Mouse (Mus musculus): ENCODE results near the gene Olfr1009. TPM values are rescaled to one million over a fixed set of nuclear protein-coding genes. Genes with fewer than 3 reads are reported as not detected.

Gene Olfr1009
- total and polyA plus RNA-seq, 3 experiments: not detected

GRCm38 (mm10) chr2:85753822-85754221, 38.6 kb downstream of the Olfr1009 start:
- intact Hi-C loops (cut with DNase I): no loop called here

DNA sequence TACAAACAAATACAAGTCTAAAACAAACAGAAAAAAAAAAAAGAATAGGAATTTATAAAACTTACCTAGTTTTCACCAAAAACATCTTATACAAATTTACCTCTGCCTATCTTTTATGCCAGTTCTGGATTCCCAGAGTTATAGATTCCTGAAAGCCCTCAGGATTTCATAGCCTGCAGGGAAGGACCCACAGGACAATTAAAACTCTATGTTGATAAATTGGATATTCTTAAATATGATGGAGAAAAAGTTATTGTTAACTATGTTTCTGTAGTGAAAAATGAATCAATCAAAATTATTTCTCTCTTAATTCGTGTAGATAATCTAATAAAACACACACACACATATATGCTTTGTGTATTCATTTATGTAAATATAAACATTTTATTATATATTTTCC, 47.4 kb downstream of the Olfr1009 start, which contains the start of gene Olfr1012:
Olfr1012 (minus strand) TSS at position 101 of the 400 bp plus-strand sequence.
- TF ChIP-seq EP300 (IDR thresholded peaks at IDR 0.05; ENCODE audit: insufficient read depth, low read depth, low read length) (no peak), CTCF (IDR thresholded peaks at IDR 0.05) (no peak), POLR2A (IDR thresholded peaks at IDR 0.05; ENCODE audit: insufficient read depth, low read depth, low read length) (no peak)
- Histone ChIP-seq H3K27me3 (ENCODE audit: control insufficient read depth, insufficient read depth, low read length) (no peaks in the 10 kb centered on the region), H3K27ac (no peak within 1 kb of the TSS), H3K9ac (ENCODE audit: low read depth, low read length) (no peak within 1 kb of the TSS), H3K79me2 (replicated peaks; ENCODE audit: control insufficient read depth, insufficient read depth, low read length) (no peaks in the 10 kb centered on the region), H3K36me3 (ENCODE audit: control insufficient read depth, insufficient read depth, low read length) (no peaks in the 10 kb centered on the region), H3K4me1 (ENCODE audit: control insufficient read depth, insufficient read depth, low read length) (no peaks in the 10 kb centered on the region), H3K4me3 (no peak within 1 kb of the TSS)
- intact Hi-C loops (cut with DNase I): no loop called here
- no peak for DNase-seq
- 35% methylated on average over 1 of the region's 1 CpGs for WGBS

More at GRCm38 (mm10) chr2:85753822-85754221, 38.6 kb downstream of the Olfr1009 start:
- Histone ChIP-seq H3K4me3 (no peak overlapping the region), H3K27ac (no peak overlapping the region), H3K79me2 (replicated peaks; ENCODE audit: control insufficient read depth, insufficient read depth, low read length) (no peaks in the 10 kb centered on the region), H3K27me3 (ENCODE audit: control insufficient read depth, insufficient read depth, low read length) (no peaks in the 10 kb centered on the region), H3K36me3 (ENCODE audit: control insufficient read depth, insufficient read depth, low read length) (no peaks in the 10 kb centered on the region), H3K4me1 (ENCODE audit: control insufficient read depth, insufficient read depth, low read length) (no peaks in the 10 kb centered on the region), H3K9ac (ENCODE audit: low read depth, low read length) (no peak overlapping the region)
- DNase-seq: no peak
- 72% methylated on average over 4 of the region's 4 CpGs for WGBS
- no peak for TF ChIP-seq EP300 (IDR thresholded peaks at IDR 0.05; ENCODE audit: insufficient read depth, low read depth, low read length)
- TF ChIP-seq CTCF (IDR thresholded peaks at IDR 0.05): no peak
- TF ChIP-seq POLR2A (IDR thresholded peaks at IDR 0.05; ENCODE audit: insufficient read depth, low read depth, low read length): no peak

DNA sequence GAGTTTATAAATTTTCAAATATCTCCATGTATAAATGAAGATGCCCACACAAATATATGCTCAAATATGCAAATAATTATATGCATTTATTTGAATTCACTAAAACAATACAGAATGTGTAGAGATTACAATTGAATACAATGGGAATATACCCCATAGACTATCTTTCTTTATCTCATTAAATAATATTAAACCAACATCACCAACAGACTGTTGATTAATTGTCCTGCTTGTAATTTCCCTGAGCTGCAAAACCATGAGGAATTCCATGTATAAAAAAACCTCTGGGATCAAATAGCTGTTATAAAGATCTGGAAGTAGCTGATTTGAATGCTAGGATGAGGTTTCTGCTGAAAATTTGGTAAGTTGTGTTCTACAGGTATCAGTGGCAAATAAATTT, 51.6 kb downstream of the Olfr1009 start, which contains the start of gene Olfr1013:
Olfr1013 (plus strand) TSS at position 301 of the 400 bp plus-strand sequence.
- no peak within 1 kb of the TSS for H3K4me3 ChIP-seq
- no peak within 1 kb of the TSS for H3K9ac ChIP-seq (ENCODE audit: low read depth, low read length)
- no peaks in the 10 kb centered on the region for H3K36me3 ChIP-seq (ENCODE audit: control insufficient read depth, insufficient read depth, low read length)
- no peak within 1 kb of the TSS for H3K27ac ChIP-seq
- no peak for DNase-seq
- no peaks in the 10 kb centered on the region for H3K27me3 ChIP-seq (ENCODE audit: control insufficient read depth, insufficient read depth, low read length)
- intact Hi-C loops (cut with DNase I): no loop called here
- no peaks in the 10 kb centered on the region for H3K79me2 ChIP-seq (replicated peaks; ENCODE audit: control insufficient read depth, insufficient read depth, low read length)
- TF ChIP-seq POLR2A (IDR thresholded peaks at IDR 0.05; ENCODE audit: insufficient read depth, low read depth, low read length) (no peak), CTCF (IDR thresholded peaks at IDR 0.05) (no peak), EP300 (IDR thresholded peaks at IDR 0.05; ENCODE audit: insufficient read depth, low read depth, low read length) (no peak)
- H3K4me1 ChIP-seq (ENCODE audit: control insufficient read depth, insufficient read depth, low read length): no peaks in the 10 kb centered on the region

DNA sequence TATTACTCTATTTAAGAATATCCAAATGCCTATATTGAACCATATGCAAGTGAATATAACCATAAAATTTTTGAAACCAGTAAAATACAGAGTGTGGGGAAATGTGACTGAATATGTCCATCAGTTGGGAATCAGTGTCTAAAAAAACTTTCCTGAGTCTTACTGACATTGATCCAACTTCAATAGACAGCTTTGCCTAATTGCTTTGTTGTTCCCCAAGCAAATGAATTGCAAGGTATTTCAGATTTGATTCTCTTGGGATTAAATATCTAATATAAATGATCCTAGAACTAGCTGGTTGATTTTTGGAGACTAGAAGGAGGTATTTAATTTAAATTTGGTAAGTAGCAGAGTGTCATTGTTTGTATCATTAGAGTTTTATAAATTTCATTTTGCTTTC, 57.2 kb downstream of the Olfr1009 start, which contains the start of gene Olfr1014:
Olfr1014 (plus strand) TSS at position 301 of the 400 bp plus-strand sequence.
- no peak for DNase-seq
- no peaks in the 10 kb centered on the region for H3K79me2 ChIP-seq (replicated peaks; ENCODE audit: control insufficient read depth, insufficient read depth, low read length)
- no peak within 1 kb of the TSS for H3K27ac ChIP-seq
- no peak within 1 kb of the TSS for H3K4me3 ChIP-seq
- intact Hi-C loops (cut with DNase I): no loop called here
- TF ChIP-seq EP300 (IDR thresholded peaks at IDR 0.05; ENCODE audit: insufficient read depth, low read depth, low read length): no peak
- TF ChIP-seq POLR2A (IDR thresholded peaks at IDR 0.05; ENCODE audit: insufficient read depth, low read depth, low read length): no peak
- no peak for TF ChIP-seq CTCF (IDR thresholded peaks at IDR 0.05)
- H3K9ac ChIP-seq (ENCODE audit: low read depth, low read length): no peak within 1 kb of the TSS
- H3K36me3 ChIP-seq (ENCODE audit: control insufficient read depth, insufficient read depth, low read length): no peaks in the 10 kb centered on the region
- no peaks in the 10 kb centered on the region for H3K4me1 ChIP-seq (ENCODE audit: control insufficient read depth, insufficient read depth, low read length)
- no peaks in the 10 kb centered on the region for H3K27me3 ChIP-seq (ENCODE audit: control insufficient read depth, insufficient read depth, low read length)

Other genes starting within 250 kb of the Olfr1009 start
- not detected for gene 4833423E24Rik, start 196.4 kb upstream of the Olfr1009 start, total RNA-seq (2021)
- 0.12 TPM in 1 of 2 replicates, not detected in the other for gene 4833423E24Rik, start 196.4 kb upstream of the Olfr1009 start, polyA plus RNA-seq (2012; rRNA removed)
- gene Olfr996, start 136.2 kb upstream of the Olfr1009 start, total RNA-seq (2021): not detected
- gene Olfr996, start 136.2 kb upstream of the Olfr1009 start, polyA plus RNA-seq (2012; rRNA removed): not detected in 2 replicates
- not detected for gene Olfr998, start 126.5 kb upstream of the Olfr1009 start, total RNA-seq (2021)
- gene Olfr998, start 126.5 kb upstream of the Olfr1009 start, polyA plus RNA-seq (2012; rRNA removed): not detected in 2 replicates
- not detected for gene Olfr1000, start 103.5 kb upstream of the Olfr1009 start, total RNA-seq (2021)
- not detected in 2 replicates for gene Olfr1000, start 103.5 kb upstream of the Olfr1009 start, polyA plus RNA-seq (2012; rRNA removed)
- not detected for gene Olfr1002, start 64.7 kb upstream of the Olfr1009 start, total RNA-seq (2021)
- gene Olfr1002, start 64.7 kb upstream of the Olfr1009 start, polyA plus RNA-seq (2012; rRNA removed): not detected in 2 replicates
- gene Olfr154, start 51.0 kb upstream of the Olfr1009 start, total RNA-seq (2021): not detected
- gene Olfr154, start 51.0 kb upstream of the Olfr1009 start, polyA plus RNA-seq (2012; rRNA removed): not detected in 2 replicates
- not detected for gene Olfr1006, start 36.7 kb upstream of the Olfr1009 start, total RNA-seq (2021)
- gene Olfr1006, start 36.7 kb upstream of the Olfr1009 start, polyA plus RNA-seq (2012; rRNA removed): not detected in 2 replicates
- gene Olfr1008, start 26.0 kb upstream of the Olfr1009 start, total RNA-seq (2021): not detected
- gene Olfr1008, start 26.0 kb upstream of the Olfr1009 start, polyA plus RNA-seq (2012; rRNA removed): not detected in 2 replicates
- not detected for gene Olfr1012, start 47.3 kb downstream of the Olfr1009 start, total RNA-seq (2021)
- gene Olfr1012, start 47.3 kb downstream of the Olfr1009 start, polyA plus RNA-seq (2012; rRNA removed): not detected in 2 replicates
- not detected for gene Olfr1013, start 51.7 kb downstream of the Olfr1009 start, total RNA-seq (2021)
- not detected in 2 replicates for gene Olfr1013, start 51.7 kb downstream of the Olfr1009 start, polyA plus RNA-seq (2012; rRNA removed)
- gene Olfr1014, start 57.3 kb downstream of the Olfr1009 start, total RNA-seq (2021): not detected
- not detected in 2 replicates for gene Olfr1014, start 57.3 kb downstream of the Olfr1009 start, polyA plus RNA-seq (2012; rRNA removed)
- gene Olfr1015, start 66.6 kb downstream of the Olfr1009 start, total RNA-seq (2021): not detected
- not detected in 2 replicates for gene Olfr1015, start 66.6 kb downstream of the Olfr1009 start, polyA plus RNA-seq (2012; rRNA removed)
- gene Olfr1016, start 87.1 kb downstream of the Olfr1009 start, total RNA-seq (2021): not detected
- not detected in 2 replicates for gene Olfr1016, start 87.1 kb downstream of the Olfr1009 start, polyA plus RNA-seq (2012; rRNA removed)
- gene Olfr1018, start 103.1 kb downstream of the Olfr1009 start, total RNA-seq (2021): not detected
- not detected in 2 replicates for gene Olfr1018, start 103.1 kb downstream of the Olfr1009 start, polyA plus RNA-seq (2012; rRNA removed)
- gene Olfr1019, start 130.1 kb downstream of the Olfr1009 start, total RNA-seq (2021): not detected
- not detected in 2 replicates for gene Olfr1019, start 130.1 kb downstream of the Olfr1009 start, polyA plus RNA-seq (2012; rRNA removed)
- not detected for gene Olfr1020, start 131.6 kb downstream of the Olfr1009 start, total RNA-seq (2021)
- not detected in 2 replicates for gene Olfr1020, start 131.6 kb downstream of the Olfr1009 start, polyA plus RNA-seq (2012; rRNA removed)
- not detected for gene Olfr1022, start 153.2 kb downstream of the Olfr1009 start, total RNA-seq (2021)
- not detected in 2 replicates for gene Olfr1022, start 153.2 kb downstream of the Olfr1009 start, polyA plus RNA-seq (2012; rRNA removed)
- not detected for gene Olfr1023, start 170.2 kb downstream of the Olfr1009 start, total RNA-seq (2021)
- gene Olfr1023, start 170.2 kb downstream of the Olfr1009 start, polyA plus RNA-seq (2012; rRNA removed): not detected in 2 replicates
- gene Olfr1024, start 189.6 kb downstream of the Olfr1009 start, total RNA-seq (2021): not detected
- gene Olfr1024, start 189.6 kb downstream of the Olfr1009 start, polyA plus RNA-seq (2012; rRNA removed): not detected in 2 replicates
- not detected for gene Olfr1025-ps1, start 199.8 kb downstream of the Olfr1009 start, total RNA-seq (2021)
- gene Olfr1025-ps1, start 199.8 kb downstream of the Olfr1009 start, polyA plus RNA-seq (2012; rRNA removed): not detected in 2 replicates
- not detected for gene Olfr1026, start 206.1 kb downstream of the Olfr1009 start, total RNA-seq (2021)
- not detected in 2 replicates for gene Olfr1026, start 206.1 kb downstream of the Olfr1009 start, polyA plus RNA-seq (2012; rRNA removed)
- gene Olfr1028, start 235.0 kb downstream of the Olfr1009 start, total RNA-seq (2021): not detected
- gene Olfr1028, start 235.0 kb downstream of the Olfr1009 start, polyA plus RNA-seq (2012; rRNA removed): not detected in 2 replicates

Measured in heart, adult 2 months (tissue).